Mouse (Mus musculus) kidney, postnatal 0 days (tissue): ENCODE measurements around the gene Lipe. TPM values are rescaled to one million over a fixed set of nuclear protein-coding genes. Genes with fewer than 3 reads are reported as not detected.

Experiments
- ATAC-seq: fragments of 200-750 bp; cut with Nextera tagmentation; replicated peaks from 2 replicates; pipeline ENCODE4 v1.8.0; 2017; ENCODE audit warnings: low read depth, moderate number of reproducible peaks, moderate TSS enrichment, moderate library complexity; ENCODE audit not compliant: low FRiP score
- DNase-seq: peaks from one replicate; pipeline ENCODE4 v3.0.0-alpha.2; 2016; ENCODE audit warnings: low spot score
- H3K27ac ChIP-seq: fragments of 300-500 bp; sonication (generic); 2 replicates; pipeline ENCODE4 v1.5.1; 2014; ENCODE audit warnings: mild to moderate bottlenecking
- H3K27me3 ChIP-seq: fragments of 300-500 bp; sonication (generic); 2 replicates; pipeline ENCODE4 v1.6.1; 2014; ENCODE audit warnings: low read length, mixed read lengths; ENCODE audit not compliant: insufficient read depth
- H3K36me3 ChIP-seq: fragments of 300-500 bp; sonication (generic); 2 replicates; pipeline ENCODE4 v1.6.1; 2014; ENCODE audit warnings: low read length, mixed read lengths; ENCODE audit not compliant: insufficient read depth
- H3K4me1 ChIP-seq: fragments of 300-500 bp; sonication (generic); replicated peaks from 2 replicates; pipeline ENCODE4 v1.6.1; 2014; ENCODE audit warnings: antibody characterized with exemption, low read length, mixed read lengths; ENCODE audit not compliant: insufficient read depth
- H3K4me2 ChIP-seq: fragments of 300-500 bp; sonication (generic); 2 replicates; pipeline ENCODE4 v1.6.1; 2014; ENCODE audit warnings: mild to moderate bottlenecking, low read length, moderate library complexity, mixed read lengths
- H3K4me3 ChIP-seq: fragments of 300-500 bp; sonication (generic); replicated peaks from 2 replicates; pipeline ENCODE4 v1.5.1; 2014; ENCODE audit warnings: low read depth, low read length
- H3K9ac ChIP-seq: fragments of 300-500 bp; sonication (generic); 2 replicates; pipeline ENCODE4 v1.6.1; 2014; ENCODE audit warnings: low read depth, low read length
- H3K9me3 ChIP-seq: fragments of 300-500 bp; sonication (generic); replicated peaks from 2 replicates; pipeline ENCODE4 v1.6.1; 2016; ENCODE audit warnings: low read length, inconsistent platforms, mixed read lengths
- CTCF ChIP-seq: IDR thresholded peaks from 2 replicates; pipeline ENCODE4 v1.5.1; 2016; ENCODE audit warnings: antibody characterized with exemption, low read depth, mild to moderate bottlenecking, moderate library complexity
- WGBS: fragments of 180-500 bp; shearing (Covaris S2); extraction: QIAGEN DNeasy Blood & Tissue Kit; methylation state at CpG from one replicate; pipeline ENCODE4 v1.1.7; 2014; 5-methylcytosine and 5-hydroxymethylcytosine counted together
- polyA plus RNA-seq: library from polyadenylated mRNA; unstranded; fragments of >200 nt; fragmentation: Nextera tagmentation; extraction: Ambion mirVana; gene quantifications from 2 replicates; pipeline ENCODE4 v1.2.1, GENCODE M21; 2015

Lipe gene
- polyA plus RNA-seq, 1 experiment from 2014 or later, result 6.4 TPM

DNA sequence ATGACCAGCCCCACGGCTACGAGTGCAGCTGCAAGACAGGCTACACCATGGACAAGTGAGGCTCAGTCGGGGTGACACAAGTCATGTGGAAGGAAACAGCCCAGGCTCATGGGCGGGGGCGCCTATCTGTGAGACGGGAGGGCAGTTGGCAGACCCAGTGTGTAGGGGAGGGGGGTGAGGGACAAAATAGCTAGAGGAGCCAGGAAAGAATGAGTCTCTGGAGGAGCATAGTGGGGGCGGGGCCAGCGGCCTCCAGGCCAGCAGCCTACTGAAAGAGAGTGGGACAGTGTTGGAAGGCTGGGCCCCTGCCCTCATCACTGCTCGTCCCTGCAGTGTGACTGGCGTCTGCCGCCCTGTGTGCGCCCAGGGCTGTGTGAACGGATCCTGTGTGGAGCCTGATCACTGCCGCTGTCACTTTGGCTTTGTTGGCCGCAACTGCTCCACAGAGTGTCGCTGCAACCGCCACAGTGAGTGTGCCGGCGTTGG, 39.7 kb downstream of the Lipe start:
- no peak for ATAC-seq
- no peaks in the 10 kb centered on the region for H3K27me3 ChIP-seq
- no peaks in the 10 kb centered on the region for H3K9me3 ChIP-seq
- no peak overlapping the region for H3K27ac ChIP-seq
- 75% methylated on average over 19 of the region's 19 CpGs for WGBS
- no peak overlapping the region for H3K9ac ChIP-seq
- H3K4me2 ChIP-seq, result no peak overlapping the region
- H3K4me3 ChIP-seq, result no peak overlapping the region
- peaks cover 28% of the 10 kb centered on the region for H3K36me3 ChIP-seq
- H3K4me1 ChIP-seq, result no peaks in the 10 kb centered on the region
- no peak for DNase-seq
- no peak for TF ChIP-seq CTCF

DNA sequence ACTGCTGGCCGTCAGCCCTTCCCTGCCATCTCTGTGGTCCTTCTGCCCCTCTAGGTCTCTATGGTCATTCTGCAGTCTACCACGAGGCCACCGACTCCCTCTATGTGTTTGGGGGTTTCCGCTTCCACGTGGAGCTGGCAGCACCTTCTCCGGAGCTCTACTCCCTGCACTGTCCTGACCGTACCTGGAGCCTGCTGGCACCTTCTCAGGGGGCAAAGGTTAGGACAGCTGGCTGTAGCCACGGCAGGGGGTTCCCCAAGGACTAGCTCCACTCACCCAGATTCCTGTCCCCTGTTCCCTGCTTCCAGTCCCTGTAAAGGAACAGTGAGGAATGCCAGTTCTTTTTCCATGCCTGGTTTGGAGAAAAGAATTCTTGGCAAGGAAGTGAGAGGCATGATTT, 49.6 kb downstream of the Lipe start:
- no peak overlapping the region for H3K4me2 ChIP-seq
- H3K27ac ChIP-seq, result no peak overlapping the region
- 78% methylated on average over 8 of the region's 8 CpGs for WGBS
- no peak for ATAC-seq
- H3K4me3 ChIP-seq, result no peak overlapping the region
- DNase-seq, result no peak
- no peaks in the 10 kb centered on the region for H3K9me3 ChIP-seq
- H3K4me1 ChIP-seq, result no peaks in the 10 kb centered on the region
- peaks cover 51% of the 10 kb centered on the region for H3K36me3 ChIP-seq
- H3K9ac ChIP-seq, result no peak overlapping the region
- TF ChIP-seq CTCF, result no peak
- H3K27me3 ChIP-seq, result no peaks in the 10 kb centered on the region

DNA sequence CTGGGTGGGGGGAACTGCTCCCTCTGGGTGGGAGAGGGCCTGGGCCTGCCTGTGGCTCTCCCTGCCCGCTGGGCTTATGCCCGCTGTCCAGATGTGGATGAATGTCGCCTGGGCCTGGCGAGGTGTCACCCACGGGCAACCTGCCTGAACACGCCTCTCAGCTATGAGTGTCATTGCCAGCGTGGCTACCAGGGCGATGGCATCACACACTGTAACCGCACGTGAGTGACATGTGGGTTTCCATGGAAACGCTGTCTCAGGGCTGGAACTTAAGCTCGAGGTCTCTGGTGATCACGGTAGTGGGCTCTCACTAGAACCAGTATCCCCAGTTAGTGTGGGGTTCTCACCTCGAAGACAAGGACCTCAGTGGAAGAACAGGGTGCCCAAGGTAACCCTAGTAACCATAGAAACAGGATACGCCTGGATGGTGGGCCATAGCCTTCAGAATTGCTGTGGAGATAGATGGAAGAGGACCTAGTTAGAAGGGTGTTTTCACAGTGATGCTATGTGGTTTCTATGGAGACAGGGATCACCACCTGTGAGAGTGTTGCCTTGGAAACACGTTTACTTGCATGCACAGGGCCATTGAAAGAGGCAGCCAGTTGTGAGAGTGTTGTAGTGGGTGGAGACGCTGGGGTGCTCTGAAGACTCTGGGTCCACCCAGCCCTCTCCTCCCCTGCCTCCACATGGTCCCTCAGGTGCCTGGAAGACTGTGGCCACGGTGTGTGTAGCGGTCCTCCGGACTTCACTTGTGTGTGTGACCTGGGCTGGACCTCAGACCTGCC, 57.3 kb downstream of the Lipe start:
- Histone ChIP-seq H3K4me1 (no peaks in the 10 kb centered on the region), H3K27me3 (no peaks in the 10 kb centered on the region), H3K9me3 (no peaks in the 10 kb centered on the region), H3K9ac (no peak overlapping the region), H3K4me3 (no peak overlapping the region), H3K4me2 (no peak overlapping the region), H3K36me3 (peaks cover 36% of the 10 kb centered on the region; the same call in 1 of the 2 replicates), H3K27ac (no peak overlapping the region)
- no peak for DNase-seq
- ATAC-seq, result no peak
- no peak for TF ChIP-seq CTCF
- WGBS, result 84% methylated on average over 20 of the region's 20 CpGs

DNA sequence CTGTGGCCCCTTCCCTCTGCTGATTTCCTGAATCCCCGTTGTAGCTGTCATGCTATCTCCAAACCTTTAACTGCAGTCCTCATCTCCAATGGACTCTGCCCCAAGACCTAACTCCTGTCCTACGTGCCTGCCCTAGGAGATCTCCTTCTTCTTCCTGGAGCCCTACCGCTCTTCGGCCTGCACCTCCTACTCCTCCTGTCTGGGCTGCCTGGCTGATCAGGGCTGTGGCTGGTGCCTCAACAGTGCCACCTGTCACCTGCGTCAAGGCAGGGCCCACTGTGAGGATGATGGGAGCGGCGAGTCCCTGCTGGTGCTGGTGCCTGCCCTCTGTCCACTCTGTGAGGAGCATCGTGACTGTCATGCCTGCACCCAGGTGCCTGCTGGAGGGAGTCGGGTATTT, 59.2 kb downstream of the Lipe start:
- no peak for TF ChIP-seq CTCF
- 87% methylated on average over 9 of the region's 9 CpGs for WGBS
- Histone ChIP-seq H3K4me1 (no peaks in the 10 kb centered on the region), H3K27ac (no peak overlapping the region), H3K4me3 (no peak overlapping the region), H3K4me2 (no peak overlapping the region), H3K36me3 (peaks cover 50% of the 10 kb centered on the region), H3K9me3 (no peaks in the 10 kb centered on the region), H3K27me3 (no peaks in the 10 kb centered on the region), H3K9ac (no peak overlapping the region)
- ATAC-seq (no peak), DNase-seq (no peak)

DNA sequence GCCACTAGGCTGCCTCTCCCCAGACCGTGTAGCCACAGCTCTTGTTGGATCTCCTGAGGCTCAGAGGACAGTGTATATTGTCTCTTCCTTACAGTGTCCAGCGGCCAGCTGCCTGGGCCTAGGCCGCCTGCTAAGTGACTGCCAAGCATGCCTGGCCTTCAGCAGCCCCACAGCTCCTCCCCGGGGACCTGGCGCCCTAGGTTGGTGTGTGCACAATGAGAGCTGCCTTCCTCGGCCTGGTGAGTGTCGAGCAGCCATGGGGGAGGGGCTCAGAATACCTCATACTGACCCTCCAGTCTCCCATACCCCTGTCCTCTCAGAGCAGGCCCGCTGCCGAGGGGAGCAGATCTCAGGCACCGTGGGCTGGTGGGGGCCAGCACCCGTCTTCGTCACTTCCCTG, 64.0 kb downstream of the Lipe start:
- no peak for TF ChIP-seq CTCF
- Histone ChIP-seq H3K27ac (no peak overlapping the region), H3K36me3 (peaks cover 32% of the 10 kb centered on the region), H3K4me3 (no peak overlapping the region), H3K4me1 (no peaks in the 10 kb centered on the region), H3K9me3 (no peaks in the 10 kb centered on the region), H3K27me3 (no peaks in the 10 kb centered on the region), H3K9ac (no peak overlapping the region), H3K4me2 (no peak overlapping the region)
- WGBS, result 89% methylated on average over 12 of the region's 12 CpGs
- no peak for DNase-seq
- no peak for ATAC-seq

DNA sequence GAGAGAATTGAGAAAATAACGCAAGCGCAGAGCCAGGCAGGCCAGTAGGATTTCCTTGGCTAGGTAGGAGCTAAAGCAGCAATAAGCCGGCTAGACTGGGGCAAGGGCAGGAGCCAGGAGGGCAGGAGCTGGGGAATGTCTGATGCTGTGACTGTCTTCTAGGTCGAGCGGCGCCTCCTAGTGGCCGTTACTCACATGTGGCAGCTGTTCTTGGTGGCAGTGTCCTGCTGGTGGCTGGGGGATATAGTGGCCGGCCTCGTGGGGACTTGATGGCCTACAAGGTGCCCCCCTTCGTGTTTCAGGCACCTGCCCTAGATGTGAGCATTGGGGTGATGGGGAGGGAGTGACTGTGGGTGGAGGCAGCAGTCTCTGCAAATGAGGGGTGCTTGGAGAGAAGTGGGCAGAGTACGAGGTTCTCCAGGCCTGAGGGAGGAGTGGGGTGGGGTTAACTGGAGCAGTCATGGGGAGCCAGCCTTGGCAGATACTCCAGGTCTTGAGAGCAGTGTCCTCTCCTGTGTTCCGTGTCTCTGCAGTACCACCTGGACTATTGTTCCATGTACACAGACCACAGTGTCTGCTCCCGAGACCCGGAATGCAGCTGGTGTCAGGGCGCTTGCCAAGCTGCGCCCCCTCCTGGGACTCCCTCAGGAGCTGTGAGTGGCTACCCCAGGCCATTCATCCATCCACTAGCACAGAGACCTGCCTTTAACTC, 64.8 kb downstream of the Lipe start:
- H3K36me3 ChIP-seq, result peaks cover 32% of the 10 kb centered on the region
- whole genome bisulfite sequencing, result 37% methylated on average over 16 of the region's 16 CpGs
- no peak overlapping the region for H3K9ac ChIP-seq
- H3K9me3 ChIP-seq, result no peaks in the 10 kb centered on the region
- DNase-seq, result peak; percentile 94
- no peak overlapping the region for H3K4me2 ChIP-seq
- peak; percentile 69 for ATAC-seq
- H3K27ac ChIP-seq, result no peak overlapping the region
- peak; percentile 87 for TF ChIP-seq CTCF
- H3K4me1 ChIP-seq, result no peaks in the 10 kb centered on the region
- H3K27me3 ChIP-seq, result no peaks in the 10 kb centered on the region
- no peak overlapping the region for H3K4me3 ChIP-seq

Other genes with a start within 250 kb of the Lipe start
- gene Pou2f2, start 219.0 kb downstream of the Lipe start, polyA plus RNA-seq, result 0.45 and 0.59 TPM in 2 replicates
- 13.9 and 15.6 TPM in 2 replicates for gene Dedd2, start 178.1 kb downstream of the Lipe start, polyA plus RNA-seq
- 1.9 and 2.1 TPM in 2 replicates for gene Zfp526, start 177.3 kb downstream of the Lipe start, polyA plus RNA-seq
- gene Gsk3a, start 160.9 kb downstream of the Lipe start, polyA plus RNA-seq, result 7.8 and 9.8 TPM in 2 replicates
- gene Erf, start 147.9 kb downstream of the Lipe start, polyA plus RNA-seq, result 12.7 and 18.6 TPM in 2 replicates
- gene Cic, start 131.0 kb downstream of the Lipe start, polyA plus RNA-seq, result 22.0 and 23.3 TPM in 2 replicates
- 144 and 152 TPM in 2 replicates for gene Pafah1b3, start 100.7 kb downstream of the Lipe start, polyA plus RNA-seq
- gene Prr19, start 97.3 kb downstream of the Lipe start, polyA plus RNA-seq, result 0.21 and 0.26 TPM in 2 replicates
- 0.23 and 0.50 TPM in 2 replicates for gene Tmem145, start 92.6 kb downstream of the Lipe start, polyA plus RNA-seq
- gene Megf8, start 81.5 kb downstream of the Lipe start, polyA plus RNA-seq, result 8.1 and 9.6 TPM in 2 replicates
- not detected in 2 replicates for gene Cnfn, start 29.0 kb downstream of the Lipe start, polyA plus RNA-seq
- 0.43 and 0.47 TPM in 2 replicates for gene Cxcl17, start 14.2 kb upstream of the Lipe start, polyA plus RNA-seq
- gene Ceacam1, start 78.9 kb upstream of the Lipe start, polyA plus RNA-seq, result 4.7 and 6.3 TPM in 2 replicates
- gene Ceacam2, start 141.1 kb upstream of the Lipe start, polyA plus RNA-seq, result 0.07 TPM in 1 of 2 replicates, not detected in the other
- 10.1 and 11.2 TPM in 2 replicates for gene Erich4, start 217.2 kb upstream of the Lipe start, polyA plus RNA-seq
- gene Dmac2, start 220.7 kb upstream of the Lipe start, polyA plus RNA-seq, result 68.6 and 68.9 TPM in 2 replicates
- 9.3 and 11.4 TPM in 2 replicates for gene B3gnt8, start 227.9 kb upstream of the Lipe start, polyA plus RNA-seq